Mouse (Mus musculus) adipose tissue, adult 10 weeks (tissue): ENCODE data around the gene Dok7. TPM values are rescaled to one million over a fixed set of nuclear protein-coding genes. Genes with fewer than 3 reads are reported as not detected.

Source experiments
- polyA plus RNA-seq: library from polyadenylated mRNA; stranded (reverse); fragments of 350-450 nt; fragmentation: Illumina TruSeq; extraction: RNeasy Lipid Tissue Mini Kit (QIAGEN cat#74804); gene quantifications from one replicate; pipeline ENCODE4 v1.2.3, GENCODE M21; 2014; ENCODE audit warnings: low read depth, low replicate concordance

Dok7 gene
- 3.3 TPM for polyA plus RNA-seq

GRCm38 (mm10) chr5:35056604-35057432, at the start of gene Dok7:
Dok7 (plus strand) TSS chr5:35056766.

GRCm38 (mm10) chr5:35041268-35041829, 15.2 kb upstream of the Dok7 start, which contains the start of gene Hgfac:
Hgfac (plus strand) TSS chr5:35041509.

GRCm38 (mm10) chr5:35104960-35105921, 48.7 kb downstream of the Dok7 start, which contains the start of gene Lrpap1:
Lrpap1 (minus strand) TSS chr5:35105766.

Other genes starting within 250 kb of the Dok7 start
- gene Msantd1, start 148.8 kb upstream of the Dok7 start, polyA plus RNA-seq: 1.1 TPM
- 15.7 TPM for gene Rgs12, start 107.3 kb upstream of the Dok7 start, polyA plus RNA-seq
- gene Hgfac, start 15.3 kb upstream of the Dok7 start, polyA plus RNA-seq: 47.4 TPM
- gene Lrpap1, start 49.0 kb downstream of the Dok7 start, polyA plus RNA-seq: 196 TPM
- gene Adra2c, start 221.6 kb downstream of the Dok7 start, polyA plus RNA-seq: 5.5 TPM